In genomic region chr11:22197935-22198334, GRCm38 (mm10) we compare ENCODE assay signal across 14 mouse cellular contexts.
DNase-seq lines count a peak whose midpoint lies in the region; ATAC-seq lines count a peak whose summit lies in the region.
"Had no signal": no experiment of that assay in that cellular context is flagged by ENCODE, and none has a peak within 500 bp of the region (broad histone marks: within the 10 kb centered on the region; RNA-seq: fewer than 3 reads in every experiment).

No protein-coding gene starts in this region.

- no peaks in the 10 kb centered on the region for H3K36me3 ChIP-seq in midbrain, embryonic 11.5 days (ENCODE audit: control insufficient read depth, insufficient read depth, low read length)
- no peaks in the 10 kb centered on the region for H3K36me3 ChIP-seq in midbrain, embryonic 15.5 days (replicated peaks)
- no peaks in the 10 kb centered on the region for H3K36me3 ChIP-seq in heart, embryonic 14.5 days (ENCODE audit: control insufficient read depth, insufficient read depth, low read length)
- no peaks in the 10 kb centered on the region for H3K36me3 ChIP-seq in liver, embryonic 11.5 days (ENCODE audit: control insufficient read depth, insufficient read depth, low read length)
- H3K36me3 ChIP-seq: hindbrain, embryonic 10.5 days; intestine, embryonic 15.5 days; liver, embryonic 13.5 days had no signal

- H3K4me1 ChIP-seq in midbrain, embryonic 11.5 days (ENCODE audit: control insufficient read depth, insufficient read depth, low read length) = peaks cover 5% of the 10 kb centered on the region; the same call in 1 of the 2 replicates
- H3K4me1 ChIP-seq in midbrain, embryonic 15.5 days = no peaks in the 10 kb centered on the region
- H3K4me1 ChIP-seq in heart, embryonic 14.5 days (ENCODE audit: control insufficient read depth in 2 of 2, insufficient read depth in 2 of 2, low read length in 2 of 2) = peaks cover 4 to 11% of the 10 kb centered on the region in 2 experiments; a peak in 3 of 4 replicates
- H3K4me1 ChIP-seq in liver, embryonic 11.5 days (replicated peaks; ENCODE audit: control insufficient read depth, insufficient read depth, low read length) = no peaks in the 10 kb centered on the region; the same call in 1 of the 2 replicates
- H3K4me1 ChIP-seq: intestine, embryonic 15.5 days had no signal

- no peak overlapping the region for H3K27ac ChIP-seq in midbrain, embryonic 11.5 days (ENCODE audit: low read depth, low read length)
- H3K27ac ChIP-seq in midbrain, embryonic 15.5 days = no peak overlapping the region
- H3K27ac ChIP-seq in heart, embryonic 14.5 days (replicated peaks in 1 of 2; ENCODE audit: control insufficient read depth in 1 of 2, insufficient read depth in 1 of 2, low read depth in 2 of 2, low read length in 2 of 2) = peak overlapping the region; percentile 29 to 59
- H3K27ac ChIP-seq in liver, embryonic 11.5 days (ENCODE audit: low read depth, low read length) = no peak overlapping the region
- H3K27ac ChIP-seq: hindbrain, embryonic 10.5 days; intestine, embryonic 15.5 days; liver, embryonic 13.5 days had no signal

- WGBS in midbrain, embryonic 11.5 days = 74% methylated on average over 6 of the region's 6 CpGs
- 68% methylated on average over 6 of the region's 6 CpGs for WGBS in midbrain, embryonic 15.5 days
- 35% methylated on average over 6 of the region's 6 CpGs for WGBS in heart, embryonic 14.5 days
- 83% methylated on average over 6 of the region's 6 CpGs for WGBS in liver, embryonic 11.5 days

- no peaks in the 10 kb centered on the region for H3K27me3 ChIP-seq in midbrain, embryonic 11.5 days (ENCODE audit: control insufficient read depth, insufficient read depth, low read length)
- H3K27me3 ChIP-seq in midbrain, embryonic 15.5 days (replicated peaks) = no peaks in the 10 kb centered on the region
- no peaks in the 10 kb centered on the region for H3K27me3 ChIP-seq in heart, embryonic 14.5 days (ENCODE audit: control insufficient read depth, insufficient read depth, low read length)
- no peaks in the 10 kb centered on the region for H3K27me3 ChIP-seq in liver, embryonic 11.5 days (replicated peaks; ENCODE audit: control insufficient read depth, insufficient read depth, low read length)
- H3K27me3 ChIP-seq: intestine, embryonic 15.5 days; liver, embryonic 13.5 days had no signal

- intact Hi-C loops in heart, postnatal 25 days (cut with DNase I) = loop anchor here (2.0 to 5.0 kb wide), 2 partner anchors 27 to 41 kb away; no protein-coding TSS in a partner anchor

- H3K4me2 ChIP-seq in midbrain, embryonic 11.5 days = no peak overlapping the region
- no peak overlapping the region for H3K4me2 ChIP-seq in midbrain, embryonic 15.5 days
- peak overlapping the region; percentile 37 for H3K4me2 ChIP-seq in heart, embryonic 14.5 days (ENCODE audit: low read length)
- no peak overlapping the region for H3K4me2 ChIP-seq in liver, embryonic 11.5 days
- H3K4me2 ChIP-seq: intestine, embryonic 15.5 days; liver, embryonic 13.5 days had no signal

- ATAC-seq in midbrain, embryonic 11.5 days (ENCODE audit: low FRiP score) = no peak
- no peak for ATAC-seq in midbrain, embryonic 15.5 days (replicated peaks)
- ATAC-seq in heart, embryonic 14.5 days (ENCODE audit: insufficient number of reproducible peaks, insufficient read depth, low FRiP score, low read depth) = no peak
- ATAC-seq in liver, embryonic 11.5 days (replicated peaks; ENCODE audit: low FRiP score) = no peak
- ATAC-seq: forebrain, postnatal 0 days; intestine, embryonic 15.5 days; midbrain, embryonic 16.5 days had no signal

- H3K9me3 ChIP-seq in midbrain, embryonic 11.5 days (ENCODE audit: control insufficient read depth, low read length) = no peaks in the 10 kb centered on the region
- H3K9me3 ChIP-seq in midbrain, embryonic 15.5 days = no peaks in the 10 kb centered on the region
- H3K9me3 ChIP-seq in heart, embryonic 14.5 days (ENCODE audit: control insufficient read depth, low read length) = no peaks in the 10 kb centered on the region
- H3K9me3 ChIP-seq in liver, embryonic 11.5 days (ENCODE audit: control insufficient read depth, low read length) = no peaks in the 10 kb centered on the region
- H3K9me3 ChIP-seq: hindbrain, embryonic 10.5 days; intestine, embryonic 15.5 days; liver, embryonic 13.5 days had no signal

- no peak overlapping the region for H3K9ac ChIP-seq in midbrain, embryonic 11.5 days (ENCODE audit: low read length)
- H3K9ac ChIP-seq in midbrain, embryonic 15.5 days = no peak overlapping the region
- 0 out of 2 replicates have a peak overlapping the region, but pooled peaks have one; percentile 22 for H3K9ac ChIP-seq in heart, embryonic 14.5 days (ENCODE audit: low read length)
- H3K9ac ChIP-seq in liver, embryonic 11.5 days (ENCODE audit: low read depth, low read length) = no peak overlapping the region
- H3K9ac ChIP-seq: forebrain, postnatal 0 days; intestine, embryonic 15.5 days; liver, embryonic 13.5 days had no signal

- H3K4me3 ChIP-seq in midbrain, embryonic 11.5 days (ENCODE audit: low read depth, low read length) = no peak overlapping the region
- no peak overlapping the region for H3K4me3 ChIP-seq in midbrain, embryonic 15.5 days
- no peak overlapping the region for H3K4me3 ChIP-seq in heart, embryonic 14.5 days (ENCODE audit: control insufficient read depth in 1 of 2, insufficient read depth in 1 of 2, low read depth in 1 of 2, low read length in 2 of 2)
- H3K4me3 ChIP-seq in liver, embryonic 11.5 days (ENCODE audit: low read depth, low read length) = no peak overlapping the region
- H3K4me3 ChIP-seq: hindbrain, embryonic 10.5 days; intestine, embryonic 15.5 days; liver, embryonic 13.5 days had no signal

- DNase-seq in heart, adult 18-20 months = peak; percentile 46 to 54
- DNase-seq in heart, postnatal 25 days (ENCODE audit: low spot score) = no peak
- DNase-seq in midbrain, embryonic 11.5 days (ENCODE audit: low spot score, missing footprints) = peak; percentile 77
- DNase-seq in liver, embryonic 11.5 days (ENCODE audit: low spot score) = no peak
- no peak for DNase-seq in frontal cortex, postnatal 10 days (ENCODE audit: low spot score in 2 of 2)
- DNase-seq: cerebellum, adult 11 months; forebrain, postnatal 0 days; liver, embryonic 13.5 days; right cerebral cortex, postnatal 4 days had no signal

Comparison
In these comparisons a context has a peak if more than half of its experiments do, and no peak if none do; other contexts are left out.
1. DNase-seq: peak in heart, adult 18-20 months (2 of 2) and midbrain, embryonic 11.5 days (single experiment); none in heart, postnatal 25 days (single experiment), liver, embryonic 11.5 days (single experiment) and frontal cortex, postnatal 10 days (0 of 2).
2. H3K27ac ChIP-seq: peak in heart, embryonic 14.5 days (2 of 2); none in midbrain, embryonic 11.5 days (single experiment), midbrain, embryonic 15.5 days (single experiment) and liver, embryonic 11.5 days (single experiment).